Mouse (Mus musculus): Measurements from ENCODE around the gene Emid1. TPM values are rescaled to one million over a fixed set of nuclear protein-coding genes. Genes with fewer than 3 reads are reported as not detected.

Emid1 gene
- total and polyA plus RNA-seq, 2 experiments from 2014 or later = 4.8 to 14.5 TPM

DNA sequence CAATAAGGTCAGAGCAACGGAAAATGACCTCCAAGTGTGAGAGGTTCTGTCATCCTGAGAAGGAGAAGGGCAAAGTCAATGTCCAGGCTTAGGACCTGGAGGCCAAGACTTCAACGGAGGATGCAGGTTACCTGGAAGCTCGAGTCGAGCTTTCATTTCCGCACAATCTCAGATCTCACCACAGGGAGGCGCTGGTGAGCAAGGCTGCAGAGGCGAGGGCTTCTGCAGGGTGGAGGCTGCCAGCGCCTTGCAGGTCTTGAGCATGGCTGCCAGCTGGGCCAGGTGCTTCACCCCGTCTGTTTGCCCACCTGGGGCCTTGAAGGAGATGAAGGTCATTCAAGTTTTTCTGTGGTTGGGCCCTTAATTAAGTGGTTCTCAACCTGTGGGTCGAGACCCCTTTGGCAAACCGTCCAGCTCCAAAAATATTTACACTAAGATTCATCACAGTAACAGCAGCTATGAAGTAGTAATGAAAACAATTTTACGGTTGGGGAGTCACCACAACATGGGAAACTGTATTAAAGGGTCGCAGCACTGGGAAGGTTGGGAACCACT is 29.9 kb upstream of the Emid1 start:
- Histone ChIP-seq H3K9ac (replicated peaks; ENCODE audit: low read length, poor library complexity, severe bottlenecking) (no peak overlapping the region), H3K27me3 (ENCODE audit: insufficient read depth, low read length) (no peaks in the 10 kb centered on the region), H3K9me3 (ENCODE audit: low read length) (no peaks in the 10 kb centered on the region), H3K4me1 (ENCODE audit: insufficient read depth, low read length) (no peaks in the 10 kb centered on the region; the same call in 1 of the 2 replicates), H3K36me3 (ENCODE audit: insufficient read depth, low read length) (no peaks in the 10 kb centered on the region), H3K27ac (ENCODE audit: low read depth, low read length) (no peak overlapping the region), H3K4me2 (ENCODE audit: low read depth, low read length, poor library complexity, severe bottlenecking) (no peak overlapping the region), H3K4me3 (ENCODE audit: low read depth, low read length) (no peak overlapping the region)
- TF ChIP-seq CTCF (IDR thresholded peaks at IDR 0.05) = peak; percentile 93
- 0 out of 2 replicates have a peak, but pooled peaks have one; percentile 28 for ATAC-seq (ENCODE audit: low FRiP score)
- 24% methylated on average over 13 of the region's 13 CpGs for WGBS
- peak; percentile 77 for DNase-seq (ENCODE audit: low spot score)

GRCm38 (mm10) chr11:5179391-5179790 is 27.3 kb upstream of the Emid1 start:
- 36% methylated on average over 8 of the region's 8 CpGs for WGBS
- no peak overlapping the region for H3K9ac ChIP-seq (replicated peaks; ENCODE audit: low read length, poor library complexity, severe bottlenecking)
- H3K27ac ChIP-seq (ENCODE audit: low read depth, low read length) = no peak overlapping the region
- H3K4me2 ChIP-seq (ENCODE audit: low read depth, low read length, poor library complexity, severe bottlenecking) = no peak overlapping the region
- no peaks in the 10 kb centered on the region; the same call in 1 of the 2 replicates for H3K4me1 ChIP-seq (ENCODE audit: insufficient read depth, low read length)
- no peaks in the 10 kb centered on the region for H3K27me3 ChIP-seq (ENCODE audit: insufficient read depth, low read length)
- no peaks in the 10 kb centered on the region for H3K36me3 ChIP-seq (ENCODE audit: insufficient read depth, low read length)
- TF ChIP-seq CTCF (IDR thresholded peaks at IDR 0.05) = no peak
- DNase-seq (ENCODE audit: low spot score) = no peak
- H3K4me3 ChIP-seq (ENCODE audit: low read depth, low read length) = no peak overlapping the region
- no peak for ATAC-seq (ENCODE audit: low FRiP score)
- no peaks in the 10 kb centered on the region for H3K9me3 ChIP-seq (ENCODE audit: low read length)

- H3K9me3 ChIP-seq (ENCODE audit: low read length) = no peaks in the 10 kb centered on the region
- no peak overlapping the region for H3K27ac ChIP-seq (ENCODE audit: low read depth, low read length)
- H3K36me3 ChIP-seq (ENCODE audit: insufficient read depth, low read length) = no peaks in the 10 kb centered on the region
- H3K27me3 ChIP-seq (ENCODE audit: insufficient read depth, low read length) = no peaks in the 10 kb centered on the region
- no peak for DNase-seq (ENCODE audit: low spot score)
- no peak overlapping the region for H3K4me3 ChIP-seq (ENCODE audit: low read depth, low read length)
- H3K4me2 ChIP-seq (ENCODE audit: low read depth, low read length, poor library complexity, severe bottlenecking) = no peak overlapping the region
- no peak for TF ChIP-seq CTCF (IDR thresholded peaks at IDR 0.05)
- no peak overlapping the region for H3K9ac ChIP-seq (replicated peaks; ENCODE audit: low read length, poor library complexity, severe bottlenecking)
- WGBS = 78% methylated on average over 12 of the region's 12 CpGs
- ATAC-seq (ENCODE audit: low FRiP score) = no peak
- H3K4me1 ChIP-seq (ENCODE audit: insufficient read depth, low read length) = no peaks in the 10 kb centered on the region
Measured at GRCm38 (mm10) chr11:5177171-5177570, 25.1 kb upstream of the Emid1 start.

- no peak overlapping the region for H3K9ac ChIP-seq (replicated peaks; ENCODE audit: low read length, poor library complexity, severe bottlenecking)
- H3K4me2 ChIP-seq (ENCODE audit: low read depth, low read length, poor library complexity, severe bottlenecking) = no peak overlapping the region
- no peaks in the 10 kb centered on the region for H3K36me3 ChIP-seq (ENCODE audit: insufficient read depth, low read length)
- WGBS = 76% methylated on average over 8 of the region's 8 CpGs
- DNase-seq (ENCODE audit: low spot score) (no peak), ATAC-seq (ENCODE audit: low FRiP score) (no peak)
- H3K27ac ChIP-seq (ENCODE audit: low read depth, low read length) = no peak overlapping the region
- no peak overlapping the region for H3K4me3 ChIP-seq (ENCODE audit: low read depth, low read length)
- TF ChIP-seq CTCF (IDR thresholded peaks at IDR 0.05) = no peak
- no peaks in the 10 kb centered on the region for H3K9me3 ChIP-seq (ENCODE audit: low read length)
- H3K27me3 ChIP-seq (ENCODE audit: insufficient read depth, low read length) = no peaks in the 10 kb centered on the region
- H3K4me1 ChIP-seq (ENCODE audit: insufficient read depth, low read length) = no peaks in the 10 kb centered on the region
Measured at GRCm38 (mm10) chr11:5176685-5177084, 24.6 kb upstream of the Emid1 start.

- Histone ChIP-seq H3K27me3 (ENCODE audit: insufficient read depth, low read length) (no peaks in the 10 kb centered on the region), H3K4me3 (ENCODE audit: low read depth, low read length) (no peak overlapping the region), H3K27ac (ENCODE audit: low read depth, low read length) (no peak overlapping the region), H3K36me3 (ENCODE audit: insufficient read depth, low read length) (no peaks in the 10 kb centered on the region), H3K9ac (replicated peaks; ENCODE audit: low read length, poor library complexity, severe bottlenecking) (no peak overlapping the region), H3K4me1 (ENCODE audit: insufficient read depth, low read length) (no peaks in the 10 kb centered on the region), H3K9me3 (ENCODE audit: low read length) (no peaks in the 10 kb centered on the region), H3K4me2 (ENCODE audit: low read depth, low read length, poor library complexity, severe bottlenecking) (no peak overlapping the region)
- DNase-seq (ENCODE audit: low spot score) = no peak
- WGBS = 100% methylated on average over 2 of the region's 2 CpGs
- no peak for TF ChIP-seq CTCF (IDR thresholded peaks at IDR 0.05)
- no peak for ATAC-seq (ENCODE audit: low FRiP score)
Measured at GRCm38 (mm10) chr11:5175866-5176265, 23.8 kb upstream of the Emid1 start.

GRCm38 (mm10) chr11:5175141-5175540 is 23.1 kb upstream of the Emid1 start:
- H3K4me3 ChIP-seq (ENCODE audit: low read depth, low read length) = no peak overlapping the region
- DNase-seq (ENCODE audit: low spot score) = no peak
- WGBS = 89% methylated on average over 7 of the region's 7 CpGs
- no peak for ATAC-seq (ENCODE audit: low FRiP score)
- H3K4me2 ChIP-seq (ENCODE audit: low read depth, low read length, poor library complexity, severe bottlenecking) = no peak overlapping the region
- H3K9ac ChIP-seq (replicated peaks; ENCODE audit: low read length, poor library complexity, severe bottlenecking) = no peak overlapping the region
- H3K36me3 ChIP-seq (ENCODE audit: insufficient read depth, low read length) = no peaks in the 10 kb centered on the region
- no peaks in the 10 kb centered on the region for H3K4me1 ChIP-seq (ENCODE audit: insufficient read depth, low read length)
- no peaks in the 10 kb centered on the region for H3K9me3 ChIP-seq (ENCODE audit: low read length)
- H3K27me3 ChIP-seq (ENCODE audit: insufficient read depth, low read length) = no peaks in the 10 kb centered on the region
- no peak for TF ChIP-seq CTCF (IDR thresholded peaks at IDR 0.05)
- no peak overlapping the region for H3K27ac ChIP-seq (ENCODE audit: low read depth, low read length)

Measured in midbrain, postnatal 0 days (tissue).